Mouse (Mus musculus) erythroblast, embryonic 14.5 days (primary cell): ENCODE results near the gene Fsd1l.

Experiments
- GATA1 ChIP-seq: IDR thresholded peaks from 2 replicates; pipeline ENCODE4 v1.6.1; 2012; ENCODE audit warnings: low read length, inconsistent platforms, mixed read lengths
- TAL1 ChIP-seq: IDR thresholded peaks from 3 replicates; pipeline ENCODE4 v1.6.1; 2012; ENCODE audit warnings: low read length, inconsistent platforms, mixed read lengths

GRCm38 (mm10) chr4:53594204-53594603 is 37.1 kb upstream of the Fsd1l start:
- TF ChIP-seq GATA1 (no peak), TAL1 (no peak)
